Mouse (Mus musculus) embryonic facial prominence, embryonic 15.5 days (tissue): ENCODE measurements at regions not wholly inside any gene's neighbourhood (a gene's known extent, or its start where the extent isn't known, plus 50 kb on each side); places are given as distances from the start of the nearest gene placed in this dataset.
"Not testable (repeated sequence)": the region's sequence is repeated elsewhere in the genome, so short reads cannot be mapped to it uniquely, and the experiment has no call there.

Experiments used
- ATAC-seq: fragments of 200-750 bp; cut with Nextera tagmentation; 2 replicates; pipeline ENCODE4 v1.8.0; 2017; ENCODE audit warnings: low read depth, moderate TSS enrichment; ENCODE audit not compliant: insufficient number of reproducible peaks, low FRiP score, low TSS enrichment
- H3K27ac ChIP-seq: fragments of 300-500 bp; sonication (generic); replicated peaks from 2 replicates; pipeline ENCODE4 v1.5.1; 2015; ENCODE audit warnings: mild to moderate bottlenecking, inconsistent platforms
- H3K27me3 ChIP-seq: fragments of 300-500 bp; sonication (generic); 2 replicates; pipeline ENCODE4 v1.6.1; 2015; ENCODE audit warnings: inconsistent platforms
- H3K36me3 ChIP-seq: fragments of 300-500 bp; sonication (generic); 2 replicates; pipeline ENCODE4 v1.6.1; 2015; ENCODE audit warnings: mild to moderate bottlenecking, inconsistent platforms
- H3K4me1 ChIP-seq: fragments of 300-500 bp; sonication (generic); 2 replicates; pipeline ENCODE4 v1.6.1; 2015; ENCODE audit warnings: inconsistent platforms
- H3K4me2 ChIP-seq: fragments of 300-500 bp; sonication (generic); replicated peaks from 2 replicates; pipeline ENCODE4 v1.6.1; 2015; ENCODE audit warnings: mild to moderate bottlenecking, inconsistent platforms
- H3K4me3 ChIP-seq: fragments of 300-500 bp; sonication (generic); replicated peaks from 2 replicates; pipeline ENCODE4 v1.5.1; 2015; ENCODE audit warnings: mild to moderate bottlenecking, inconsistent platforms
- H3K9ac ChIP-seq: fragments of 300-500 bp; sonication (generic); 2 replicates; pipeline ENCODE4 v1.6.1; 2015; ENCODE audit warnings: inconsistent platforms
- H3K9me3 ChIP-seq: fragments of 300-500 bp; sonication (generic); replicated peaks from 2 replicates; pipeline ENCODE4 v1.6.1; 2016; ENCODE audit warnings: inconsistent platforms
- WGBS: fragments of 180-500 bp; shearing (Covaris S2); methylation state at CpG from one replicate; pipeline ENCODE4 v1.1.7; 2015; 5-methylcytosine and 5-hydroxymethylcytosine counted together

GRCm38 (mm10) chr17:4024384-4024783 lies 328.3 kb upstream of the Nox3 start:
- Histone ChIP-seq H3K9me3 (no peaks in the 10 kb centered on the region), H3K4me3 (no peak overlapping the region), H3K27ac (no peak overlapping the region), H3K4me2 (no peak overlapping the region), H3K36me3 (no peaks in the 10 kb centered on the region), H3K27me3 (no peaks in the 10 kb centered on the region), H3K9ac (no peak overlapping the region), H3K4me1 (no peaks in the 10 kb centered on the region)
- ATAC-seq: no peak
- 75% methylated on average over 2 of the region's 2 CpGs for WGBS

DNA sequence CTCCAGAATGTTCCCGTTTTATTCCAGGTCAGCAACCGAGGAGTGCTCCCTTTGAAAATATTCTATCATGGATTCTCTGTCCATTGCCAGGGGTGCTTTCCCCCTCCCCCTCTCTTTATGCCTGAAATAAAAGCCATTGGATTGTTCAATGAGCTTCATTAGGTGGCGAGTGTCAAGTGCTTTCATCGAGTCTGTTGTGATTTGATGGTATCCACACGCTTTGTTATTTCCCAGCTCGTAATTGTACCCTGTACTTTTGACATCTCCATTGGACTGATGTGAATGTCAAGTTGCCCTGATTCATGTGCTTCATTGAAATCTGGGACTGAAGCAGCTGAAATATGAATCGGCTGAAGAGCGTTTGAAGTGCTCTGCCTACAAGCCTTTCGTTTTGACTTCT lies 333.1 kb upstream of the Nox3 start:
- Histone ChIP-seq H3K4me3 (no peak overlapping the region), H3K27ac (no peak overlapping the region), H3K9ac (no peak overlapping the region), H3K4me1 (no peaks in the 10 kb centered on the region), H3K4me2 (no peak overlapping the region), H3K27me3 (no peaks in the 10 kb centered on the region), H3K9me3 (no peaks in the 10 kb centered on the region), H3K36me3 (no peaks in the 10 kb centered on the region)
- no peak for ATAC-seq
- WGBS: 73% methylated on average over 9 of the region's 9 CpGs

GRCm38 (mm10) chr17:4034816-4035360 lies 338.8 kb upstream of the Nox3 start:
- Histone ChIP-seq H3K4me1 (no peaks in the 10 kb centered on the region), H3K4me2 (no peak overlapping the region), H3K27ac (no peak overlapping the region), H3K4me3 (no peak overlapping the region), H3K36me3 (no peaks in the 10 kb centered on the region), H3K9ac (no peak overlapping the region), H3K9me3 (no peaks in the 10 kb centered on the region), H3K27me3 (no peaks in the 10 kb centered on the region)
- ATAC-seq: no peak
- 68% methylated on average over 3 of the region's 3 CpGs for WGBS

DNA sequence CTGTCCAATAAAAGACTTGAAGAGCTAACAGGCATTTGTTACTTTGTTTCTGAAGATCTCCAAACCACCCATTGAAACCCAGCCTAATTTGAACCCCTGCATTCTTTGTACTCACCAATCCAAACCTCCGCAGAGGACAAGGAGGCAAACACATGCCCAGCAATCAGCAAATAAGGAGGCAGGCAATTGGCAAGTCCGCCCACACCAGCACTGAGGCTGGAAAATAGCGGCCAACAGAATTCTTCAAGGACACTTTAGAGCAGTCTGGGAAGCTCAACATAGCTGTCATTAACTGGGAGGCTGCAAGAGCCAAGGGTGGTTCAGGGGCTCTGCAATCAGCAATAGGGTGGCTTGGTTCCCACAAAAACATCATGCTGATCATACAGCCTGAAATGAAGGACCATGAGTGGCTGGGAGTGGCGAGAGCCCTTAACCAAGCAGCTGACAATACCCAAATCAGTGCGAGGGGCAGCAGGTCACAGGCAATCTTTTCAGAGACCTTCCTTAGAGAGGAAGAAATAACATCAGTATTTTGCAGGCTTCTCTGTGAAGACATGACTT lies 344.1 kb upstream of the Nox3 start:
- no peaks in the 10 kb centered on the region for H3K9me3 ChIP-seq
- 55% methylated on average over 5 of the region's 5 CpGs for WGBS
- no peaks in the 10 kb centered on the region for H3K36me3 ChIP-seq
- H3K4me2 ChIP-seq: no peak overlapping the region
- H3K4me1 ChIP-seq: no peaks in the 10 kb centered on the region
- H3K4me3 ChIP-seq: no peak overlapping the region
- no peak overlapping the region for H3K9ac ChIP-seq
- peak; percentile 78; the same call in 1 of the 2 replicates for ATAC-seq
- no peak overlapping the region for H3K27ac ChIP-seq
- H3K27me3 ChIP-seq: no peaks in the 10 kb centered on the region

DNA sequence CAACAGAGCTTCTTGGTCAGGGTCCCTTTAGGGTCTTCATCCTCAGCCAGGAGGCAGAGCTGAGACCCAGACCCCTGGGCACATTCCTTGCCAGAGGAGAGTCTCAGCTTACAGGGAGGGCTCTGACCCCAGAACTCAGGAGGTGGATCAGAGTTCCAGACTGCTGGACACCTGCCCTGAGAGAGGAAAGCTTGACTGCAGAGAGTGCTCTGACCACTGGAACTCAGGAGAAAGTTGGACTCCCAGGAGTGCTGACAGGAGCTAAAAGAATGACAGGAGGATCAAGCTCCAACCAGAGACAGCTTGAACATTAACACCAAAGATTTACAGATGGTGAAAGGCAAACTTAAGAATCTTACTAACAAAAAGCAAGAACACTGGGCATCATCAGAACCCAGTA lies 364.1 kb upstream of the Nox3 start:
- H3K27me3 ChIP-seq, H3K9me3 ChIP-seq, ATAC-seq, H3K27ac ChIP-seq, H3K36me3 ChIP-seq, H3K4me3 ChIP-seq, H3K4me2 ChIP-seq, H3K9ac ChIP-seq, H3K4me1 ChIP-seq: not testable (repeated sequence)

GRCm38 (mm10) chr17:4073381-4073780 lies 377.3 kb upstream of the Nox3 start:
- no peak for ATAC-seq
- H3K4me2 ChIP-seq: no peak overlapping the region
- H3K4me1 ChIP-seq: no peaks in the 10 kb centered on the region
- no peak overlapping the region for H3K9ac ChIP-seq
- no peaks in the 10 kb centered on the region for H3K36me3 ChIP-seq
- H3K27me3 ChIP-seq: no peaks in the 10 kb centered on the region
- no peak overlapping the region for H3K4me3 ChIP-seq
- 48% methylated on average over 2 of the region's 2 CpGs for WGBS
- no peak overlapping the region for H3K27ac ChIP-seq
- H3K9me3 ChIP-seq: no peaks in the 10 kb centered on the region

DNA sequence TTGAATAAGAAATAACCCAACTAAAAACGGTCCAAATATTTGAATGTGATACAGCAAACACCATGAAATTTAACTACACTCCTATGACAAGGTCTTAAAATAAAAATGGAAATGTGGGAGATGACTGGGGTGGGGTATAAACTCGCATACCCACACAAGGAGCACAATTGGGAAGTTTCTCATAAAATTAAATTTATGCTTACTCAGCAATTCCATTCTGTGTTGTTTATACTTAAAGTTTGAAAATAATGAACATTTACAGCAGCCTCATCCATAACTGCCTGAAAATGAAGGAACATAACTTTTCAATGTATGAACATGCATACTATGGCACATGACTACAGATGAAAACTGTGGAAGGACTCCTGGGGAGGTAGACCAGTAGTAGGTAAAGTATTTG lies 384.5 kb upstream of the Nox3 start:
- no peak overlapping the region for H3K27ac ChIP-seq
- no peak overlapping the region for H3K4me3 ChIP-seq
- H3K4me1 ChIP-seq: no peaks in the 10 kb centered on the region
- H3K27me3 ChIP-seq: no peaks in the 10 kb centered on the region
- no peak for ATAC-seq
- no peaks in the 10 kb centered on the region for H3K9me3 ChIP-seq
- 70% methylated on average over 2 of the region's 2 CpGs for WGBS
- H3K4me2 ChIP-seq: no peak overlapping the region
- H3K36me3 ChIP-seq: no peaks in the 10 kb centered on the region
- no peak overlapping the region for H3K9ac ChIP-seq

DNA sequence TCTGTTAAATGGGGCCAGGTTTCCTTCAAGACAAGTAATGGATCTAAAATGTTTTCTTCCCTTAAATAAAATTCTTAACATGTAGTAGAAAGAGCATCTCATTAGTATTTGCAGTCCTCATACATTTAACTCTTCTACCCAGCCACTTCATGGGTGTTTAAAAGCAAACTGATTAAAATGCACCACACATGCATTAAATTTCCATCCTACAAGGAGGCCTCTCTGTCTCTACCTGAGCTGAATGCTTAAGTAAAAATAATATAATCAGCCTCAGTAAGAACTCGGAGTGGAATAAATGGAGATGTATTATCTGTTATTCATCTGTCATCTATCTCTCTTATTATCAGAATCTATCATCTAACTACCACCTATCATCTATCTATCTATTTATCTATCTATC lies 398.6 kb upstream of the Nox3 start:
- WGBS: 77% methylated on average over 1 of the region's 1 CpGs
- H3K9me3 ChIP-seq: no peaks in the 10 kb centered on the region
- no peaks in the 10 kb centered on the region for H3K27me3 ChIP-seq
- H3K4me3 ChIP-seq: no peak overlapping the region
- H3K36me3 ChIP-seq: no peaks in the 10 kb centered on the region
- no peak for ATAC-seq
- H3K9ac ChIP-seq: no peak overlapping the region
- no peak overlapping the region for H3K4me2 ChIP-seq
- no peak overlapping the region for H3K27ac ChIP-seq
- H3K4me1 ChIP-seq: no peaks in the 10 kb centered on the region

DNA sequence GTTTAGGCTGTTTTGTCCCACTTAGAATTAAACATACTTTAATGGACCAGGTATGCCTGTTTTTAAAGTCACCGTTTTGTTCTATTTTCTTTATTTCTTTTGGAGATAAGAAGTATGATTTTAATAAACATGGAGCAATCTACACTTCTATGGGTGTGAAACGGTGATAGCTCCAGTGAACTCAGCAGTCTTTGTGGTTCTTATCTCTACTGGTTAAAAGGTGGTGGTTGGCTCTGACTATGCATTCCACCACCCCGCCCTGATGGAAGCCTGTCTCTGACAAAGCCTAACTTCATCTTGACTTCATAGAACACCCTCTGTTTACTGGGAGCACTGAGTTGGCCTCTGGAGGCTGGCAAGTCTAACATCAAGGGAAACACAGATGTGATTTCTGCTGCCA lies 407.3 kb upstream of the Nox3 start:
- no peaks in the 10 kb centered on the region for H3K36me3 ChIP-seq
- 90% methylated on average over 3 of the region's 3 CpGs for WGBS
- no peaks in the 10 kb centered on the region for H3K4me1 ChIP-seq
- no peak overlapping the region for H3K27ac ChIP-seq
- H3K9ac ChIP-seq: no peak overlapping the region
- no peaks in the 10 kb centered on the region for H3K27me3 ChIP-seq
- no peak for ATAC-seq
- H3K4me2 ChIP-seq: no peak overlapping the region
- no peaks in the 10 kb centered on the region for H3K9me3 ChIP-seq
- H3K4me3 ChIP-seq: no peak overlapping the region

GRCm38 (mm10) chr17:4109263-4109662 lies 413.2 kb upstream of the Nox3 start:
- no peaks in the 10 kb centered on the region for H3K27me3 ChIP-seq
- 54% methylated on average over 3 of the region's 3 CpGs for WGBS
- H3K4me1 ChIP-seq: no peaks in the 10 kb centered on the region
- no peak overlapping the region for H3K4me3 ChIP-seq
- H3K9me3 ChIP-seq: no peaks in the 10 kb centered on the region
- H3K36me3 ChIP-seq: no peaks in the 10 kb centered on the region
- no peak for ATAC-seq
- H3K4me2 ChIP-seq: no peak overlapping the region
- H3K9ac ChIP-seq: no peak overlapping the region
- no peak overlapping the region for H3K27ac ChIP-seq

DNA sequence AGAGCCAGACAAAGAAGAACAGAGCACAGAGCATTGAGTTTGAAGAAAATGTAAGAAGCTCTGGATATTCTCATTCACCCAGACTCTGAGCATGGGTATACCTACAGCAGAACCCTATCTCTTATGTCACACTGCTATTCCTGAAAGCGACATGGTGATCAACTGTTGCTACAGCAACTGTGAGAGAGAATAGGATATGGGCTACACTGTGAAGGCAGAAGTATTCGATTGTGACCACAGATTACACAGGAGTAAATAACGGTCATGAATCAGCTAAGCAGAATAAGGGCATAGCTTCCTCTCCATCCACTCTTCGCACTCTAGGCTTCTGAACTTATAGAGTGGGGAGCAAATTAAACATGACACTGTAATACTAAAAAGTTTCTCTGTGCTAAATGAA lies 417.0 kb upstream of the Nox3 start:
- no peaks in the 10 kb centered on the region for H3K4me1 ChIP-seq
- no peak overlapping the region for H3K4me2 ChIP-seq
- no peak for ATAC-seq
- H3K9ac ChIP-seq: no peak overlapping the region
- H3K27ac ChIP-seq: no peak overlapping the region
- H3K27me3 ChIP-seq: no peaks in the 10 kb centered on the region
- H3K9me3 ChIP-seq: no peaks in the 10 kb centered on the region
- no peaks in the 10 kb centered on the region for H3K36me3 ChIP-seq
- 69% methylated on average over 4 of the region's 4 CpGs for WGBS
- H3K4me3 ChIP-seq: no peak overlapping the region

- Histone ChIP-seq H3K27me3 (no peaks in the 10 kb centered on the region), H3K9ac (no peak overlapping the region), H3K27ac (no peak overlapping the region), H3K4me2 (no peak overlapping the region), H3K36me3 (no peaks in the 10 kb centered on the region), H3K4me3 (no peak overlapping the region), H3K9me3 (no peaks in the 10 kb centered on the region), H3K4me1 (no peaks in the 10 kb centered on the region)
- WGBS: 80% methylated on average over 3 of the region's 3 CpGs
- no peak for ATAC-seq
Observed at GRCm38 (mm10) chr17:4116476-4116875, 420.4 kb upstream of the Nox3 start.
